Mouse (Mus musculus): ENCODE results near the gene Tox2. TPM values are rescaled to one million over a fixed set of nuclear protein-coding genes. Genes with fewer than 3 reads are reported as not detected.

The Tox2 gene
- total and polyA plus RNA-seq, 2 experiments from 2014 or later = 8.0 to 35.2 TPM

DNA sequence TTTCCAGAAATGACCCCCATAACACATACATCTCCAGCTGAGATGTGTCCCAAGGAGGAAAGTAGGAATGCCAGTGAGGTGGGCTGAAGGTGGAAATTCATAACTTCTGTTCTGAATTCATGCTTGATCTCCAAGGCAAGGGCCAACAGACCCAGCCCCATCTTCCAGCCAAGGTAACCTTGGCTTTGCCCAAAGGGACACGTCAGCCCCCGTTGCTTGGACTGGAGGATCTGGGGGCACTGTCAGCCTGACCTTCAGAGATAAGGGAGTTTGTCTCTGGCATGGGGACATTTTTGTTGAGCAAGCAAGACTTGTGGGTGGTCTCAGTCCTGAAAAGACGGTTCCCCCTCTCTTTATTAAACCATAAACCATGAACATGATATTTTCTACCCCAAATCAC, 15.2 kb downstream of the Tox2 start:
- no peak overlapping the region for H3K4me3 ChIP-seq (ENCODE audit: low read depth, low read length)
- 0 out of 2 replicates have a peak, but pooled peaks cover 5% of the 10 kb centered on the region for H3K4me1 ChIP-seq (ENCODE audit: insufficient read depth)
- no peaks in the 10 kb centered on the region for H3K9me3 ChIP-seq (ENCODE audit: low read length)
- 81% methylated on average over 3 of the region's 3 CpGs for WGBS
- no peak for TF ChIP-seq CTCF (IDR thresholded peaks at IDR 0.05; ENCODE audit: low read depth)
- no peaks in the 10 kb centered on the region for H3K36me3 ChIP-seq (ENCODE audit: insufficient read depth)
- no peaks in the 10 kb centered on the region for H3K27me3 ChIP-seq (ENCODE audit: insufficient read depth, low read length)
- ATAC-seq = no peak
- H3K9ac ChIP-seq = no peak overlapping the region
- no peak overlapping the region for H3K4me2 ChIP-seq (ENCODE audit: low read depth)
- no peak overlapping the region for H3K27ac ChIP-seq (ENCODE audit: low read depth, low read length)
- no peak for DNase-seq

DNA sequence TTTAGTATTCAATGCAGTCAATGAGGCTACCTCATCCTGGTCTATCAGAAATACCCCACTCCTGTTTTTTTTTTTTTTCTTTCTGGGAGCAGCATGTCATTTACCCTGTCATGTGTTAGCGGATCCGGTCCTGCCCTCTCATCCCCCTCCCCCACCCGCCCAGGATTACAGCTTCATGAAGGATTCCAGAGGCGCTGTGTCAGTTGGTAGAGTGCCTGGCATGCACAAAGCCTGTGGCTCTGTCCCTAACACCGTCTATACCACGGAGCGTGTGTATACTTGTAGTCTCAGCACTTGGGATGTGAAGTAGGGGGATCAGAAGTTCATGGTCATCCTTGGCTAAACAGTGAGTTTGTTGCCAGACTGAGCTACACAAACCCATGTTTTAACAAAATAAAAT, 15.6 kb downstream of the Tox2 start:
- Histone ChIP-seq H3K4me3 (ENCODE audit: low read depth, low read length) (no peak overlapping the region), H3K27ac (ENCODE audit: low read depth, low read length) (no peak overlapping the region), H3K4me1 (ENCODE audit: insufficient read depth) (0 out of 2 replicates have a peak, but pooled peaks cover 5% of the 10 kb centered on the region), H3K27me3 (ENCODE audit: insufficient read depth, low read length) (no peaks in the 10 kb centered on the region), H3K36me3 (ENCODE audit: insufficient read depth) (no peaks in the 10 kb centered on the region), H3K4me2 (ENCODE audit: low read depth) (no peak overlapping the region), H3K9ac (no peak overlapping the region), H3K9me3 (ENCODE audit: low read length) (no peaks in the 10 kb centered on the region)
- WGBS = 45% methylated on average over 7 of the region's 7 CpGs
- no peak; the same call in 1 of the 2 replicates for ATAC-seq
- DNase-seq = no peak
- no peak for TF ChIP-seq CTCF (IDR thresholded peaks at IDR 0.05; ENCODE audit: low read depth)

DNA sequence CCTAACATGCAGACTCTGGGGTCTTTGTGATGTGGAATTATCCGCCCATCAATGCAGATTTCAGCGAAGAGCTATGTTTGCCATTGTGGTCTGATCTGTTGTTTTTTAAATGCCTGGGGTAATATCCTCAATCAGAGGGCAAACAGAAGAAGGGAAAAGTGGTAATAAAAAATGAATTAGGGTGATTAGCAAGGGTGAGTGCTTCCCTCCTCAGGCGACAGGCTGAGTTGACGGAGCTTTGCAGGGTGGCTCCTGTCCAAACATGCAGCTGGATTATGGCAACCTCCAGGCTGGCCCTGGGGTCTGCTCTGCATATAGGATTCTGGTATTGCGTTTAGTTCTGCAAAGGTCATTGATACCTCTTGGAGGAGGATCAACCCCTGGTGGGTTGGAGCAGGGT, 16.5 kb downstream of the Tox2 start:
- Histone ChIP-seq H3K27me3 (ENCODE audit: insufficient read depth, low read length) (no peaks in the 10 kb centered on the region), H3K4me3 (ENCODE audit: low read depth, low read length) (no peak overlapping the region), H3K9ac (no peak overlapping the region), H3K9me3 (ENCODE audit: low read length) (no peaks in the 10 kb centered on the region), H3K36me3 (ENCODE audit: insufficient read depth) (no peaks in the 10 kb centered on the region), H3K4me1 (ENCODE audit: insufficient read depth) (0 out of 2 replicates have a peak, but pooled peaks cover 5% of the 10 kb centered on the region), H3K27ac (ENCODE audit: low read depth, low read length) (no peak overlapping the region), H3K4me2 (ENCODE audit: low read depth) (no peak overlapping the region)
- no peak for DNase-seq
- 26% methylated on average over 5 of the region's 5 CpGs for WGBS
- ATAC-seq = no peak
- TF ChIP-seq CTCF (IDR thresholded peaks at IDR 0.05; ENCODE audit: low read depth) = no peak

GRCm38 (mm10) chr2:163220706-163221105, 17.8 kb downstream of the Tox2 start:
- Histone ChIP-seq H3K27me3 (ENCODE audit: insufficient read depth, low read length) (no peaks in the 10 kb centered on the region), H3K4me3 (ENCODE audit: low read depth, low read length) (no peak overlapping the region), H3K27ac (ENCODE audit: low read depth, low read length) (no peak overlapping the region), H3K36me3 (ENCODE audit: insufficient read depth) (no peaks in the 10 kb centered on the region), H3K9me3 (ENCODE audit: low read length) (no peaks in the 10 kb centered on the region), H3K4me1 (ENCODE audit: insufficient read depth) (peaks cover 8% of the 10 kb centered on the region; the same call in 1 of the 2 replicates), H3K9ac (no peak overlapping the region), H3K4me2 (ENCODE audit: low read depth) (no peak overlapping the region)
- no peak for DNase-seq
- 93% methylated on average over 11 of the region's 11 CpGs for WGBS
- TF ChIP-seq CTCF (IDR thresholded peaks at IDR 0.05; ENCODE audit: low read depth) = no peak
- no peak for ATAC-seq

DNA sequence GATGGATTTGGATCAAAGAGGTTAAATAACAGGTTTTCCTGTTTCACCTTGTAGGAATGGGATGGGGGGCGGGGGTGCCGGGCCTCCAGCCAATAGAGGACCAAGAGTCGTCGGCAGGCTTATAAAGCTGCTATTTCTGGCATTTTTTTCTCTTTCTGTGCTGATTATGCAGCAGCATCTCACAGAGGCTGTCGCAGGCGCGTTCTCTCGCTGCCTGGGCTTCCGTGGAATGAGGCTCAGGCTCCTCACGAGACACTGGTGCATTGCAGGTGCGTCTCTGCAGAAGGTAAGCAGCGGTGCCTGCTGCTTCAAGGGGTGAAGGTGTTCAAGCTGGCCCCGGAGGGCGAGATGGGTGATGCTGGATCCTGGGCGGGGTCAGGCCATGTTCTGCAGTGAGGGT, 22.4 kb downstream of the Tox2 start:
- no peak for TF ChIP-seq CTCF (IDR thresholded peaks at IDR 0.05; ENCODE audit: low read depth)
- Histone ChIP-seq H3K4me3 (ENCODE audit: low read depth, low read length) (no peak overlapping the region), H3K27ac (ENCODE audit: low read depth, low read length) (peak overlapping the region; percentile 67), H3K4me1 (ENCODE audit: insufficient read depth) (peaks cover 6% of the 10 kb centered on the region; the same call in 1 of the 2 replicates), H3K9me3 (ENCODE audit: low read length) (no peaks in the 10 kb centered on the region), H3K36me3 (ENCODE audit: insufficient read depth) (no peaks in the 10 kb centered on the region), H3K4me2 (ENCODE audit: low read depth) (no peak overlapping the region), H3K27me3 (ENCODE audit: insufficient read depth, low read length) (peaks cover 6% of the 10 kb centered on the region; the same call in 1 of the 2 replicates), H3K9ac (no peak overlapping the region)
- ATAC-seq (peak; percentile 45; the same call in 1 of the 2 replicates), DNase-seq (peak; percentile 52)
- WGBS = 56% methylated on average over 15 of the region's 15 CpGs

DNA sequence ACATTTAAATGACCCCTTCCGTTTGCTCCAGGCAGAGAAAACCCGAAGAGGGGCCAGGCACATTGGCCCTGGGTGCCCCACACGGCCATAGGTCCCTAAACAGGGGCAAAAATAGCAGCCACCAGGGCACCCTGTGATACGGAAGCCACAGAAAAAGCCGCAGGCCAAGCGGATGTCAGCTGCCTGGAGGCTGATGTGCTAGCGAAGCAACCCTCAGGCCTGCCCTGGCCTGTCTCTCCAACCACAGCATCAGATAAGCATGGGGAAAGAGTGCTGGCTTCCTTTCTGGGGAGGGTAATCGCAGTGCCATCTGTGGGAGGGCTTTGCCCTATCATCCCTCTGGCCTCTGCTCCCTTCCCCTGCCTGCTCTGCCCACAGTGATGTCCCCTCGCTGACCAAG, 26.1 kb downstream of the Tox2 start:
- DNase-seq (no peak), ATAC-seq (no peak)
- Histone ChIP-seq H3K4me1 (ENCODE audit: insufficient read depth) (peaks cover 14% of the 10 kb centered on the region), H3K9me3 (ENCODE audit: low read length) (no peaks in the 10 kb centered on the region), H3K4me2 (ENCODE audit: low read depth) (no peak overlapping the region), H3K9ac (no peak overlapping the region), H3K27me3 (ENCODE audit: insufficient read depth, low read length) (peaks cover 6% of the 10 kb centered on the region; the same call in 1 of the 2 replicates), H3K36me3 (ENCODE audit: insufficient read depth) (no peaks in the 10 kb centered on the region), H3K4me3 (ENCODE audit: low read depth, low read length) (no peak overlapping the region), H3K27ac (ENCODE audit: low read depth, low read length) (no peak overlapping the region)
- WGBS = 84% methylated on average over 9 of the region's 9 CpGs
- TF ChIP-seq CTCF (IDR thresholded peaks at IDR 0.05; ENCODE audit: low read depth) = no peak

DNA sequence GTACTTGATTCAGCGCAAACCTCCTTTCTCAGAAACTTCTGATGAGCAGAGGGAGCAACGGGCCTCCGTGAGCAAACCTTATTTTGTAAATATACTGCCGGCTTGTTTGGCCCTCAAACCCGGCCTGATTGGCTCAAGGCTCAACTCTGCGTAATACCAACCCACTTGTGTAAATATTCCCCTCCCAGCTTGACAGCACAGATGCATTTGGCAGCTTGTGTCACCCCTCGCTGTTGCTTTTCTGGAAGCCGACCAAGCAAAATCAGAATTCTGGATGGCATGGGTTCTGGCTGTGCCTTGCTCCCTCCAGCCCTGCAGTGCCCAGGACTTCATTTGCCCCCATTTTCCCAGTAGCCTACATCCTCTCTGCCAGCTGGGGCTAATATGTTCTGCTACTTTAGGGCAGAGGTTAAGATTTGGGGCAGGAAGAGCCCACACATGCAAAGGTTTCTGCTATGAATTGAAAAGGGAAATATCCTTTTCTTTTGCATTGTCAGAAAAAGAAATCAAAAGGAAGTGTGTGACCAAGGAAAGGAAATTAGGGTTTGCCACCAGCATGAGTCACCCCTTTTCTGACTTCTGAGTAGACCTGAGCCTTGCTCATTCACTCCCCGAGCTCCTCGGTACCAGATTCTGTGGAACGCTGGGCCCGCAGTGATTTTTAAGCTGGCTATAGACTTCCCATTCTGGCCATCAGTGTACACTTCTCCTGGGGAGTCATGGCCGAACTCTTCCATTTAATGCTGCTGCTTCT, 29.0 kb downstream of the Tox2 start:
- 50% methylated on average over 13 of the region's 13 CpGs for WGBS
- Histone ChIP-seq H3K4me3 (ENCODE audit: low read depth, low read length) (no peak overlapping the region), H3K9me3 (ENCODE audit: low read length) (no peaks in the 10 kb centered on the region), H3K9ac (no peak overlapping the region), H3K27me3 (ENCODE audit: insufficient read depth, low read length) (peaks cover 6% of the 10 kb centered on the region; the same call in 1 of the 2 replicates), H3K4me1 (ENCODE audit: insufficient read depth) (peaks cover 13% of the 10 kb centered on the region), H3K27ac (ENCODE audit: low read depth, low read length) (no peak overlapping the region), H3K4me2 (ENCODE audit: low read depth) (no peak overlapping the region), H3K36me3 (ENCODE audit: insufficient read depth) (no peaks in the 10 kb centered on the region)
- ATAC-seq (peak; percentile 64), DNase-seq (peak; percentile 78)
- TF ChIP-seq CTCF (IDR thresholded peaks at IDR 0.05; ENCODE audit: low read depth) = no peak

Measured in forebrain, postnatal 0 days (tissue).